Mouse (Mus musculus) neural tube, embryonic 15.5 days (tissue): ENCODE measurements around the gene Otof. TPM values are rescaled to one million over a fixed set of nuclear protein-coding genes. Genes with fewer than 3 reads are reported as not detected.

Experiments
- ATAC-seq: fragments of 200-750 bp; cut with Nextera tagmentation; 2 replicates; pipeline ENCODE4 v1.8.0; 2017; ENCODE audit warnings: mild to moderate bottlenecking, moderate TSS enrichment, moderate library complexity; ENCODE audit not compliant: low FRiP score
- H3K27ac ChIP-seq: fragments of 300-500 bp; sonication (generic); replicated peaks from 2 replicates; pipeline ENCODE4 v1.5.1; 2015; ENCODE audit warnings: mild to moderate bottlenecking, inconsistent platforms
- H3K27me3 ChIP-seq: fragments of 300-500 bp; sonication (generic); replicated peaks from 2 replicates; pipeline ENCODE4 v1.6.1; 2015; ENCODE audit warnings: inconsistent platforms
- H3K36me3 ChIP-seq: fragments of 300-500 bp; sonication (generic); 2 replicates; pipeline ENCODE4 v1.6.1; 2015; ENCODE audit warnings: inconsistent platforms
- H3K4me1 ChIP-seq: fragments of 300-500 bp; sonication (generic); 2 replicates; pipeline ENCODE4 v1.6.1; 2015; ENCODE audit warnings: inconsistent platforms
- H3K4me2 ChIP-seq: fragments of 300-500 bp; sonication (generic); 2 replicates; pipeline ENCODE4 v1.6.1; 2015; ENCODE audit warnings: inconsistent platforms, mild to moderate bottlenecking, moderate library complexity
- H3K4me3 ChIP-seq: fragments of 300-500 bp; sonication (generic); replicated peaks from 2 replicates; pipeline ENCODE4 v1.5.1; 2015; ENCODE audit warnings: mild to moderate bottlenecking, inconsistent platforms
- H3K9ac ChIP-seq: fragments of 300-500 bp; sonication (generic); replicated peaks from 2 replicates; pipeline ENCODE4 v1.6.1; 2015; ENCODE audit warnings: mild to moderate bottlenecking, inconsistent platforms
- H3K9me3 ChIP-seq: fragments of 300-500 bp; sonication (generic); replicated peaks from 2 replicates; pipeline ENCODE4 v1.6.1; 2016; ENCODE audit warnings: inconsistent platforms
- WGBS: fragments of 180-500 bp; shearing (Covaris S2); methylation state at CpG from one replicate; pipeline ENCODE4 v1.1.7; 2015; ENCODE audit warnings: mixed read lengths; 5-methylcytosine and 5-hydroxymethylcytosine counted together
- polyA plus RNA-seq: library from polyadenylated mRNA; unstranded; fragments of >200 nt; fragmentation: Nextera tagmentation; extraction: Ambion mirVana; gene quantifications from 2 replicates; pipeline ENCODE4 v1.2.1, GENCODE M21; 2015

Otof gene
- polyA plus RNA-seq, 1 experiment from 2014 or later = 7.8 TPM

DNA sequence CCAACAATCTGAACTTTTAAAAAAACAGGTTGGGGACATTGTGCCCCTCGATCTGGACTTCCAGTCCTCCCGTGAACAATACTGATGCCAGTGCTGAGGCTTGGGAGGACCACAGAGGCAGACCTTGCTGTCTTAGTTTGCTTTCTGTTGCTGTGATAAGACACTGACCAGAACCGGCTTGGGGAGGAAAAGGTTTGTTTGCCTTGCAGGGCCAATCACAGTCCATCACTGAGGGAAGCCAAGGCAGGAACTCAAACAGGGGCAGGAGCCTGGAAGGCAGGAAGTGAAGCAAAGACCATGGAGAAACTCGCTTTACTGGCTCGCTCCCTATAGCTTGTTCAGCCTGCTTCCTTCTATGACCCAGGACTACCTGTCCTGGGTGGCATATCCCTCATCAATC is 10.4 kb upstream of the Otof start:
- WGBS = 79% methylated on average over 5 of the region's 5 CpGs

DNA sequence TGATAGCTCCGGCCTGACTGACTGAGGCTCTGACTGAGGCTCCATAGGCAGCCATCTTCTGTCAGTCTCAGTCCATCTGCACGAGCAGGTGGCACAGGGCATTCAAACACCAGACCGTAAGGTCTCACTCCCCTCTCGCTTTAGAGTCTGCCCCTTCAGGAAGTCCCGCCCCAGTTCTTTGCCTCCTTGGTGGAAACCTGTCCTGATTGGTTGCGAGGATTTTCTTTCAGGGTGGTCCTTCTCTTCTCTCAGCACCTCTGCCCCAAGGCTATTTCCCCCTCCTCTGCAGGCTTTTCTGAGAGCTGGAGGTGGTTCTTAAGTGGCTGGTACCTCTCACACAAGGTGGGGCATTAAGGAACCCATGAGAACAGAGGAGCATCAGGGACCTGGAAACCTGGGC is 8.7 kb upstream of the Otof start:
- H3K4me2 ChIP-seq = no peak overlapping the region
- 68% methylated on average over 6 of the region's 6 CpGs for WGBS
- no peak for ATAC-seq
- H3K4me3 ChIP-seq = no peak overlapping the region
- H3K9me3 ChIP-seq = no peaks in the 10 kb centered on the region
- no peak overlapping the region for H3K9ac ChIP-seq
- H3K27me3 ChIP-seq = peaks cover 6% of the 10 kb centered on the region; the same call in 1 of the 2 replicates
- no peaks in the 10 kb centered on the region for H3K36me3 ChIP-seq
- peaks cover 37% of the 10 kb centered on the region for H3K4me1 ChIP-seq
- H3K27ac ChIP-seq = no peak overlapping the region

More for the DNA sequence above, 10.4 kb upstream of the Otof start:
- H3K9ac ChIP-seq = no peak overlapping the region
- no peak overlapping the region for H3K27ac ChIP-seq
- no peaks in the 10 kb centered on the region for H3K27me3 ChIP-seq
- H3K4me2 ChIP-seq = no peak overlapping the region
- no peak for ATAC-seq
- peaks cover 21% of the 10 kb centered on the region for H3K4me1 ChIP-seq
- no peak overlapping the region for H3K4me3 ChIP-seq
- H3K9me3 ChIP-seq = no peaks in the 10 kb centered on the region
- no peaks in the 10 kb centered on the region for H3K36me3 ChIP-seq

DNA sequence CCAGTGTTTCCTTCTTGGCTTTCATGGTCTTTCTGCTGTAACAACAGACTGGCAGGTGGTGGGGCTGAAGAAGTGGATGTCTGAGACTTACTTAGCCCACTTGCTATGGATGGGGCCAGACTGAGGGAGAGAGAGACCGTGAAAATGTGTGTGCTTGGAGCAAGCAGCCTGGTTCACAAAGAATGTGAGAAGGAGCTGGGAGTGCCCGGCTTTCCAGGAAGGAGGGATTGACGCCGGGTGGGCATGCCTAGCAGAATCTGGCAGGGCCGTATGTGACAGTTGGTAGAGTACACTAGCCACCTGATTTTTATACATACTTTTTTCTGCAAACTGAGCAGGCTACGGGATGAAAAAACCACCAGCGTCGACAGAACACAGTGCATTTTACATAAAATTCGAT is 4.6 kb upstream of the Otof start:
- WGBS = 30% methylated on average over 9 of the region's 9 CpGs
- H3K9ac ChIP-seq = peak overlapping the region; percentile 36
- no peak for ATAC-seq
- peak overlapping the region; percentile 63 for H3K4me2 ChIP-seq
- peaks cover 48% of the 10 kb centered on the region for H3K4me1 ChIP-seq
- peak overlapping the region; percentile 30 for H3K4me3 ChIP-seq
- no peaks in the 10 kb centered on the region for H3K9me3 ChIP-seq
- no peaks in the 10 kb centered on the region for H3K36me3 ChIP-seq
- peaks cover 15% of the 10 kb centered on the region; the same call in 1 of the 2 replicates for H3K27me3 ChIP-seq
- H3K27ac ChIP-seq = 0 out of 2 replicates have a peak overlapping the region, but pooled peaks have one; percentile 2

DNA sequence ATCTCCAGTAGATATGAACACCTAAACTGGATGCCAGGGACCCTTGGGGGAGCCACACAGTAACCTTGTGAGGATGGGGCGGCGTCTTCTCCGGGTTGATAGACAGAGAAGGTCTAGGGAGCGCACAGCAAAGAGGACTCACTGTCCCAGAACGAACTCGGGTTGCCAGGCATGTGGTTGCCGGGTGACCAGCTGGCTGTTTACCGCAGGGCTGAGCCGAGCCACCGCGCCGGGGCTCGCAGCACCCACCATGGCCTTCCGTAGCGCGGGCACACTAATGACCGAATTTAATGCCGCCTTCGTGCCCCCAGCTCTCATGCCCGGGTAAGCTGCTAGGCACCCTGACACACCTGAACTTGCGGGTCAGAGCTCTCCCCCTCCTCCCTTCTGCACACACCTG is 4.1 kb upstream of the Otof start, which contains the start of gene 1700001C02Rik:
Gene 1700001C02Rik (plus strand): TSS at position 187 of the 400 bp plus-strand sequence.
- peak within 1 kb of the TSS; percentile 36 for H3K9ac ChIP-seq
- 13% methylated on average over 21 of the region's 21 CpGs for WGBS
- H3K4me2 ChIP-seq = peak within 1 kb of the TSS; percentile 63
- peak within 1 kb of the TSS; percentile 30 for H3K4me3 ChIP-seq
- 0 out of 2 replicates have a peak within 1 kb of the TSS, but pooled peaks have one; percentile 2 for H3K27ac ChIP-seq
- no peaks in the 10 kb centered on the region for H3K36me3 ChIP-seq
- no peak for ATAC-seq
- H3K27me3 ChIP-seq = peaks cover 15% of the 10 kb centered on the region; the same call in 1 of the 2 replicates
- peaks cover 48% of the 10 kb centered on the region for H3K4me1 ChIP-seq
- H3K9me3 ChIP-seq = no peaks in the 10 kb centered on the region

DNA sequence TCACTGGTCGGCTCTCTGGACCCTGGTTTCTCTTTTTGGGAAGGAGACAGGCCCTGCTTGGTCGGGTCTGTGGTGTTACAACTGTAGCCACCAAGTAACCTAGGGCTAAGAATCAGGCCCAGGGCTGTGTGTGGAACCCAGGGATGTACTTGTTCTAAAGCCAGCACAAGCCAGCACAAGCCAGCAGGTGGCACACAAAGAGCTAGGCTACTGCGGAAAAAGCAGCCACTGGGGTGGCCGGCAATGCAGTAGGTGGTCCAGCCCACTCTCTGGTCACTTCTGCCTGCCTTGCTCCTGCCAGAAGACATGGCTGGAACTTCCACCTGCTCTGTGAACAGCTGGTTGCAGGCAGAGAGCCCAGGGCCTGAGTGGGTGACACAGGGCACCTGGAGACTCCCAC is 1.6 kb downstream of the Otof start:
- Histone ChIP-seq H3K9me3 (no peaks in the 10 kb centered on the region), H3K27ac (no peak overlapping the region), H3K36me3 (no peaks in the 10 kb centered on the region), H3K4me1 (peaks cover 37% of the 10 kb centered on the region), H3K9ac (no peak overlapping the region), H3K27me3 (peaks cover 10% of the 10 kb centered on the region; the same call in 1 of the 2 replicates), H3K4me3 (no peak overlapping the region), H3K4me2 (peak overlapping the region; percentile 47; the same call in 1 of the 2 replicates)
- WGBS = 33% methylated on average over 4 of the region's 4 CpGs
- ATAC-seq = no peak

DNA sequence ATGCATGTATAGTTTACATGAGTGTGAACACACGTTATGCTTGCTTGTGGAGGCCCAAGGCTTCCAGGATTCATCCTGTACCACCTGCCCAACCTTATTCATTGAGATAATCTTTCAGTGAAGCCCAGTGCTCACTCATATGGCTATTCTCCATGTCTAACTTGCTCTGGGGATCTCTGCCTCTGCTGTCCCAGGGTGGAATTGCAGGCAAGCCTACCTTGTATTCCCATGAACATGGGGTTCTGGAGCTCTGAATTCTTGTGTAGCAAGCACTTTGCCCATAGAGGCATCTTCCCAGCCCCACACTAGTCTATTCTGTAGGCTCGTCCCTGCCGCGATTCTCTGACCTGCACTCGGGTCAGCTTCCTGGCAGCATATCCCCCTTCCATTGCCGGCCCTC is 5.7 kb downstream of the Otof start:
- no peak overlapping the region for H3K9ac ChIP-seq
- no peak overlapping the region for H3K4me3 ChIP-seq
- H3K4me2 ChIP-seq = no peak overlapping the region
- H3K36me3 ChIP-seq = no peaks in the 10 kb centered on the region
- no peak overlapping the region for H3K27ac ChIP-seq
- no peaks in the 10 kb centered on the region for H3K9me3 ChIP-seq
- H3K27me3 ChIP-seq = no peaks in the 10 kb centered on the region; the same call in 1 of the 2 replicates
- ATAC-seq = no peak
- WGBS = 68% methylated on average over 6 of the region's 6 CpGs
- H3K4me1 ChIP-seq = peaks cover 24% of the 10 kb centered on the region; the same call in 1 of the 2 replicates

DNA sequence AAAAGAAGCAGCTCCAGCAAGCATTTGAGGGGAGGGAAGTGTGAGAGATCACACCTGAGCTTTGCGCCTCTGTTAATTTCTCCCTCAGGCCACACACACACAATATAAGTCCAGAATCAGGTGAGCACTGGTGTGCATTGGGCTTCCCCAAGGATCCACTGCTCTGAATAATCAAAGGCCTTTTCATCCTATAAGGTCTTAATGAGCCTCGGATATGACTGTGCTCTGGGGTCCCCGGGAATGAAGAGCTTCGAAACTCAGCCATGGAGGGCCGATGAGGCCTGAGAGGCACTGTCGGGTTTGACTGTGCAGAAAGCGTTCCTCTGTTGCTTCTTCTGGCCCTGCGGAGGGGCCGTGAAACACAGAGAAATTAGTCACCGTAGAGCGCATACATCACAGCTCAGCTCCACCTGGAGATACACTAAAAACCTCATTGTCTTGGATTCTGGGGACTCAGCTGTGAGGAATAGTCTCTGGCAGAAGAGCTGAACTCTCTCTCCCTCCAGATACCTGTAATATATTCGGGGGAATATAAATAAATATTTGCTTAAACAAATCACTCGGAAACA is 17.3 kb downstream of the Otof start:
- no peak overlapping the region for H3K4me2 ChIP-seq
- peak; percentile 83 for ATAC-seq
- peaks cover 13% of the 10 kb centered on the region; the same call in 1 of the 2 replicates for H3K4me1 ChIP-seq
- no peaks in the 10 kb centered on the region for H3K36me3 ChIP-seq
- 57% methylated on average over 13 of the region's 13 CpGs for WGBS
- no peaks in the 10 kb centered on the region for H3K27me3 ChIP-seq
- no peak overlapping the region for H3K4me3 ChIP-seq
- H3K9me3 ChIP-seq = no peaks in the 10 kb centered on the region
- H3K9ac ChIP-seq = no peak overlapping the region
- peak overlapping the region; percentile 71 for H3K27ac ChIP-seq

DNA sequence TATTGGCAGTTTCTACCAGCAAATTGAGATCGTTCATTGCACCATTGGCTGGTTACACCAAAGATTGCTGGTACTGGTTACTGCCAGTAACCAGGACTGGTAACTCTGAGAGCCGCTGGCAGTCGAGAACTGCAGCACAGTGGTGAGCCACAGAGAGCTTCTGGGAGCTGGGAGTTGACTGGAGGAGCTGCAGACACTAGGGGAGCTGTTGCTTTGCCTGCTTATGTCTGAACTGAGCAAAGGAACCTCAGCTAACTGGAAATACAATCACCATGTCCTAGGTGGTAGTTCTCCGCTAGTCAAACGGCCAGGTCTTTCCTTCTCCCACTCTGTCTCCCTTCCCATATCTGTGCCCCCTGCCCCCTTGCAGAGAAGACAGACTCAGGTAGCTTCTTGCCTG is 19.5 kb downstream of the Otof start:
- H3K36me3 ChIP-seq = no peaks in the 10 kb centered on the region
- no peak overlapping the region for H3K4me3 ChIP-seq
- H3K27ac ChIP-seq = no peak overlapping the region
- peaks cover 13% of the 10 kb centered on the region; the same call in 1 of the 2 replicates for H3K4me1 ChIP-seq
- no peak for ATAC-seq
- no peak overlapping the region for H3K9ac ChIP-seq
- H3K4me2 ChIP-seq = no peak overlapping the region
- H3K9me3 ChIP-seq = no peaks in the 10 kb centered on the region
- 70% methylated on average over 5 of the region's 5 CpGs for WGBS
- no peaks in the 10 kb centered on the region for H3K27me3 ChIP-seq

DNA sequence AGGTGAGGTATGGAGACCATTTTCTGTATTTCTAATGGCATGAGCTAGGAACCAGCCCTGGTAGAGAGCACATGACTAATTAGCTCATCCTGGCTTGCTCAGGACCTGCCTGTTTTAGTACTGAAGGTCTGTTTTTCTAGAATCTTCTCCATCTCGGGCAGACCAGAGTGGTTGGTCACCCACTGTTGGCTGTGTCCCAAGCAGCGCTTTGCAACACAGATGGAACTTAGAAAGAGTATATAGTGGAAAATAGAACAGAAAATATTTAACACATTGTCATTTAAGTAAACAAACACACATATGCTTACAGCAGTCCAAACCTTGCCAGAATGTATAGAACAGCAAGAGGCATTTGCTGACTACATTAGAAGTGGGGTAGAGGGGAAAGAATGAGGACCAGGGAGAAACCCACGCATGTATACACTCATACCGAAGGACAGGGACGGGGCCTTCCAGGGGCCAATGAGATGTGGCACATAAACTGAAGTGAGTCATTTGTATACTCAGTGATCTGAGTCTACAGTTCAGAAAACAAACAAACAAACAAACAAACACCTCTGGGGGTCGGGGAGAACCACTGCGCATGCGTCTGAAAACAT is 21.3 kb downstream of the Otof start:
- H3K4me1 ChIP-seq = peaks cover 11% of the 10 kb centered on the region; the same call in 1 of the 2 replicates
- no peak overlapping the region for H3K27ac ChIP-seq
- H3K4me3 ChIP-seq = no peak overlapping the region
- 88% methylated on average over 8 of the region's 8 CpGs for WGBS
- H3K4me2 ChIP-seq = no peak overlapping the region
- H3K9ac ChIP-seq = no peak overlapping the region
- no peak for ATAC-seq
- H3K9me3 ChIP-seq = no peaks in the 10 kb centered on the region
- H3K36me3 ChIP-seq = no peaks in the 10 kb centered on the region
- no peaks in the 10 kb centered on the region for H3K27me3 ChIP-seq

DNA sequence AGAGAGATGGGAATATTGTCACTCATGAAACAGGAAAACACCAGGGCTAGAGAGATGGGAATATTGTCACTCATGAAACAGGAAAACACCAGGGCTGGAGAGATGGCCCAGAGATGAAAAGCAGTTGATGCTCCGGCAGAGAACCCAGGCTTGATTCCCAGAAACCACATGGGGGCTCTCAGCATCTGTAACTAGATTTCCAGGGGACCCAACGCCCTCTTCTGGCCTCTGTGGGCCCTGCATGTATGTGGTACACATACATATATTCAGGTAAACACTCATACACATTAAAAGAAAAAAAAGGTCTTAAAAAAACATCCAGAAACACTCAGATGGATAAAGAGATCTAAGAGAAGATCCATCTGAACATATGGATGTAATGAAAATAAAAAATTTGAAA is 22.8 kb downstream of the Otof start:
- no peak overlapping the region for H3K4me2 ChIP-seq
- peaks cover 2% of the 10 kb centered on the region; the same call in 1 of the 2 replicates for H3K4me1 ChIP-seq
- 44% methylated on average over 2 of the region's 2 CpGs for WGBS
- no peaks in the 10 kb centered on the region for H3K27me3 ChIP-seq
- no peak overlapping the region for H3K27ac ChIP-seq
- H3K9ac ChIP-seq = no peak overlapping the region
- H3K4me3 ChIP-seq = no peak overlapping the region
- ATAC-seq = no peak
- no peaks in the 10 kb centered on the region for H3K9me3 ChIP-seq
- no peaks in the 10 kb centered on the region for H3K36me3 ChIP-seq

DNA sequence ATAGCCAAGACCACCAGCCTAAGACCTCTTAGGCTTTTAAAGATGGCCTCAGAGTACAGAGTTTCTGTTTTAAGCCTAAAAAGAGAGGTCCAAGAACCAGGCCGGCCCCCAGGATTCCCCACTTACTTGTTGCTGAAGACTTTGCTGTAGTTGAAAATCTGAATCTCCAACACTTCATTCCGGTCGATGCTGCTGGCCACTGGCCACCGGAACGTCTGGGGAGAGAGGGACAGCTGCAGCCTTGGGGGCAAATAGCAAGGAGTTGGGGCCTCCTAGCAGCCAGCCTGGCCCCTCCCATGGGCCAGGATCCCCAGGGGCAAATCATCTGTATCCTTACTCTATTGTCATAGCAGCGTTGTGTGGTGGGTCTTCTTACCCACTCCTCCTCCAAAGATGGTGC is 34.3 kb downstream of the Otof start:
- H3K4me2 ChIP-seq = no peak overlapping the region
- no peak for ATAC-seq
- no peaks in the 10 kb centered on the region for H3K27me3 ChIP-seq
- H3K9ac ChIP-seq = no peak overlapping the region
- H3K9me3 ChIP-seq = no peaks in the 10 kb centered on the region
- no peak overlapping the region for H3K4me3 ChIP-seq
- peaks cover 9% of the 10 kb centered on the region; the same call in 1 of the 2 replicates for H3K4me1 ChIP-seq
- WGBS = 91% methylated on average over 6 of the region's 6 CpGs
- H3K27ac ChIP-seq = no peak overlapping the region
- H3K36me3 ChIP-seq = no peaks in the 10 kb centered on the region
